Mouse (Mus musculus) erythroblast, adult 5-6 weeks (primary cell): Measurements from ENCODE around the gene Cux1. TPM values are rescaled to one million over a fixed set of nuclear protein-coding genes. Genes with fewer than 3 reads are reported as not detected.
"Not testable (repeated sequence)": the region's sequence is repeated elsewhere in the genome, so short reads cannot be mapped to it uniquely, and the experiment has no call there.

ENCODE experiments used
- ATAC-seq: replicated peaks from 2 replicates; pipeline ENCODE4 v1.8.0; 2016; ENCODE audit warnings: moderate number of reproducible peaks, mild to moderate bottlenecking, moderate TSS enrichment, inconsistent platforms; ENCODE audit not compliant: poor library complexity, low FRiP score, severe bottlenecking
- total RNA-seq, 2 experiments: library from RNA; stranded (forward) in 1 of 2; stranded (reverse) in 1 of 2; fragments of 150-400 nt in 1 of 2; fragments of 200-764, 138-1000 nt in 1 of 2; gene quantifications; 2 replicates each; pipeline versions ENCODE4 v1.2.3 to v1.2.4; 2015 to 2017; ENCODE audit warnings: low replicate concordance in 2 of 2

Cux1 gene
- total RNA-seq, 2 experiments from 2014 or later, result 17.7 to 46.4 TPM

DNA sequence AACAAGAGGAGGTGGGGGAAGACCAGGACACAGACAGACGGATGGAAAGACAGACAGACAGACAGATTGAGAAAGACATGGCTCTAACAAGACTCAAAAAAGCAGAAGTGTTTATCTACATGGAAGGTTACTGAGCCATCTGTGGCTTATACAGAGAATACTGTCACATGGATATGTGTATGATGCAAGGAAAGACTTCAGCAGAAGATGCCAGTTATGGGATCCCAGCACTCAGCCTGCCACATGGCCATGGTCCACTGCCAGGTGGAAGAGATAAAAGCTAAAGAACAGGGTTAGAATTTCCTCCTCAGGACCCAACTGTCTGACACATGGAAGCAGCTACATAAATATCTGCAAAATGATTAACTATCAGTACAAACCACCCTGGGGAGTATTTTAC, 84.9 kb downstream of the Cux1 start:
- ATAC-seq, result no peak

DNA sequence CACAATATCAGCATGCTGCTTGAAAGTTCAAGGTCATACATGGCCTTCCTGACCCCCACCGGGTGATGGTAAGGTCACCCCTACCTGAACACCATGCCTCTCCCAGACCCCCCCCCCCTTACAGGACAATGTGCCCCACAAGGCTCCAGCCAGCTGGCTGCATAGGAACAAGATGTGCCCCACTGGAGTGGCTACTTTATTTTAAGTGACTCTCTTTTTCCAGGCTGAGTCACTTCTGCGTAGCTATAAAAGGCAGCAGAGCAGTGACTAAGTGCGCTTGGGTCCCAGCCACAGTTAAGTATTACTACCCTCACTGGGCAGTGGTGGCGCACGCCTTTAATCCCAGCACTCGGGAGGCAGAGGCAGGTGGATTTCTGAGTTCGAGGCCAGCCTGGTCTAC, 86.7 kb downstream of the Cux1 start:
- ATAC-seq, result no peak

DNA sequence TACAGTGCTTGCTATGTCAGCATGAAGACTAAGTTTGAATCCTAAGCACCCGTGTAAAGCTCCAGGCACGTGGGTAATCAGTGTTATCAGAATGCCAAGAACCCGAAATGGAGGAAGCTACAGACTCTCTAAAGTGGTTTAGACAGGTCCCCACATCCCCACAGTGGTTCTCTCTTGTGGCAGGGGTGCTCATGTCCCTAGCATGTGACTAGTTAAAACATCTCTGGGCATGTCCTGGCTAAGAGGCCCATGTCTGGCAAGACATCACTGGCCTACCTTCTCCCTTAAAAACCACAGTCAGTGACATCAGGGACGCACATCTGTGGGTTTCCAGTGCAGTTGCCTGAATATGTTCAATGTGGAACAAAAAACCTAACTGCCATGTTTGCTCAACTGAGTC, 87.5 kb downstream of the Cux1 start:
- no peak for ATAC-seq

DNA sequence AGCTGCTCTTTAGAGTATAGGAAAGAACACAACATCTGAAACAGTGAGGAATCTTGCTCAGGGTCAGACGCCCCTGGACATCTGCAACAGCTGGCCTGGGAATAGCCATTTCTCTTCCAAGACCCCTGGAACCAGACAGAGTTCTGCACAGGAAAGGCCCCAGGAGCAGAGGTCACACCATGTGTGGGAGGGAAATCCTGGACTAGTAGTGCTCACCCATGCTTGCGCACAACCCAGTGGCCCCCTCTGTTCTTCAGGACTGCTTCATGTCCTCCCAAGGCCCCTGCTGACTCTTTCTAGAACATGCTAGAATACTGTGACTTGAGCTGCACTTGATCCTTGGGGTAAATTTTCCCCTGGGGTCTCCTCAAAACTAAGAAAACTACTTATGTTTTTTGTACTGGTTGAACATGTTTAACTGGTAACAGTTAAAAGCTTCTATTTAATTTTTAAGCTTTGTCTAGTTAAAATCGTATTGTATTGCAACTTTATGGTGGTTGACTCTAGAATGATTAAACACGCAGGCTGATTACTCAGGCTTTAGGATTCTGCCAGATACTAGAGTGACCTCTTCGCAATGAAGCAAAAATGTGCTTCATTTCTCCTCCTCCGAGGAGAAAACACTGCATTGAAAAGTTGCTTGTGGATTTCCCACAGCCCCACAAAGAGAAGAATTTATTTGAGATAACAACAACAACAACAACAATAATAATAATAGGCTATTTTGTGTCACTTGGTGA, 88.1 kb downstream of the Cux1 start:
- ATAC-seq, result no peak

DNA sequence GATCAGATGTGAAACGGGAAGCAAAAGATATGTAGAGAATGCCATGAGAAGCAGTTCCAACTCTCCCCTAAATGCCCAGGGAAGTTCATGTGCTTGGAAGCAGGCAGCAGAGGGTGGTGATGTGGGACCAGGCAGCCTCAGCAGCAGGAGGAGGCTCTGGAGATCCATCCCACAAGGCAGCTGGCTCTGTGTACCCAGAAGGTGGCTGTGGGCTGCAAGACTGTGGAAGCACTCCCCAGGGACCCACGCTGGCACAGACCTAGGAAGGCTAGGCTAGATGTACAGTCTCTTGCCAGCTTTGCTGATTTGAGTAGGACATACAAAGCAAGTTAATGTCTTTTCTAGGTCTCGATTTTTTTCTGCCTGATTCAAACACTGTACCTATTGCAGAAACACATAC, 91.0 kb downstream of the Cux1 start:
- ATAC-seq, result no peak

DNA sequence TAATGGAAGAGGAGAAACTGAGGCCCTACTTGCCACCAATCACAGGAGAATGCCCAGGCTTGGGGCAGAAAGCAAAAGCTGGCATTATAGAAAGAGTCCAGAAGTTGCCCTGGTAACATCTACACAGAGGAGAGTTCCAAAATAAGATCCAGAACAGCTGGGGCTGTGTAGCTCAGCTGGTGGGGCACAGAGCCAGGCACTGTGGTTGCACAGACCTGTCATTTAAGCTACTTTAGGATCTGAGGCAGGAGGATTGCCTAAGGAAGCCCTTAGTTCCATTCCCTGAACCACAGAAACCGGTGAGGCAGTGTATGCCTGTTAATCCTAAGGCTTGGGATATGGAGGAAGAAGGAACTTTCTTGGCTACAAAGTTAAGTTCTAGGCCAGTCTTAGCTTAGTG, 92.1 kb downstream of the Cux1 start:
- no peak for ATAC-seq

DNA sequence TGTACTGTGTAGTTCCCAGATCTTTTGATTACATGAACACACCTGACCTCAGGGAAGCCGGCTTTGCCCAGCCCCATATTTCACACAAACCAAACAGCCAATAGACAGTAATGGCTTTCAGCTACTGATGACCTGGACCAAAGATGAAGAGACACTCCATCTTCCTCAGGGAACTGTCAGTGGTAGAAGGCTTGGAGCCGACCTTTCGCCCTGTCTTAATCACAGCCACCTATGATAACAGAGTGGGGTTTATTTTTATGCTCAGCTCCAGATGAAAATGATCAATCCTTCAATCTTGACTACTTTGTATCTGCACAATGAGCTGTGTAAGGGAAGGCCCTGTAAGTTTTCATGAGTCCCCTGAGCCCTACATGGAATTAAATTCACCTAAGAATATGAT, 93.2 kb downstream of the Cux1 start:
- no peak for ATAC-seq

DNA sequence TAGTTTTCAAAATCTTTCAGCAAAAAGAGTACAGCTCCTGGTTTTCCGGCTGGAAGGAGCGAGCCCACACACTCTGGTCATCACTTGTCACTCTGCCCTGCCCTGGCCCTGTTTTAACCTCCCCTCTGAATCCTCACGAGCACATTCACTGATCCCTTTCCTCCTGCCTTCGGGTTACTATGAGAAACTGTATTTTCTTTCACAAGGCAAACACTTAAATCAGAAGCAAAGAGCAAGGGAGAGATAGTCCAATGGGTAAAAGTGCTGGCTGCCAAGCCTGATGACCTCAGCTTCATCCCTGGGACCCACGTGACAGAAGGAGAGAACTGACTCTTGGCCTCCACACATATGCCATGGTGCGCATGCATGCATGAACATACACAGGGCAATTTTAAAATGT, 94.0 kb downstream of the Cux1 start:
- ATAC-seq, result no peak

DNA sequence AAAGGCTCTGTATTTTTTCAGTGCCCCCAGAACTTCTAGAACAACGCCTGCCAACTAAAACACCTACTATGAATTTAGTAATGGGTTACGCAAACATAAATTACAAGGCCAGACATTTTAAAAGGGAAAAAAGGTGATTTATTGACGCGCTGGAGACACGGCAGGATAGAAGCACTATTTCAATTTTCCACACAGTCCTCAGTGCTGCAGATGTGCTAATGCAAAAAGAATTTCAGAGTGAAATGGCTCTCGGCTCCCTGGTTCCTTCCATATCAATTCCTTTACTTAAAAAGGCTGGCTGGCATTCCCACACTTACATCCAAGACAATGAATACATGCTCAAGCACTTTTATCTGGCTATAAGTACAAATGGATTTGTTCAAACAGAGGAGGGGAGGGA, 94.4 kb downstream of the Cux1 start:
- no peak for ATAC-seq

DNA sequence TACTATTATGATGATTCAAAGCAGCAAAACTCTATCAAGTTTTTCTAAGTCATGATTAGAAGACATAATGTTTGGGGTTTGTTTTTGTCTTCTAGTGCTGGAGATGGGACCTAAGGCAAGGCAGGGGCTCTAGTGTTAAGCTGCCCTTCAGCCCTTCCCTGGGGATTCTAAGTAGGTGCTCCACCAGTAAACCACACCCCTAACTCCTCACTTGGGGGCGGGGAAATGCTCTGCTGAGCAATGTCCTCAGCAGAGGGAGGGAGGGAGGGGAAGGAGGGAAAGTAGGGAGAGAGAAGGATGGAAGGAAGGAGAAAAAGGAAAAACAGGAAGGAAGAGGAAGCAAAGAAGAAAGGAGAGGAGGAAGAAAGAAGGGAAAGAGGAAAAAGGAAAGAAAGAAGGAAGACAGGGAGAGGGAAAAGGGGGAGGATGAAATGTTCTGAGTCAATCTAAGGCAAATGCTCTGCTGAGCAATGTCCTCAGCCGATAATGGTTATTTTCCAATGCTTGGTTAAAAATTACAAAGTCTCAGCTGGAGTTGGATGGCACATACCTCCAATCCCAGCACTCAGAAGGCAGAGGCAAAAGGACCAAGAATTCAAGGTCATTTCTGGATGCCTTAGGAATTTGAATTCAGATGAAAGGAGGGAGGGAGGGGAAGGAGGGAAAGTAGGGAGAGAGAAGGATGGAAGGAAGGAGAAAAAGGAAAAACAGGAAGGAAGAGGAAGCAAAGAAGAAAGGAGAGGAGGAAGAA, 96.1 kb downstream of the Cux1 start:
- ATAC-seq, result not testable (repeated sequence)

DNA sequence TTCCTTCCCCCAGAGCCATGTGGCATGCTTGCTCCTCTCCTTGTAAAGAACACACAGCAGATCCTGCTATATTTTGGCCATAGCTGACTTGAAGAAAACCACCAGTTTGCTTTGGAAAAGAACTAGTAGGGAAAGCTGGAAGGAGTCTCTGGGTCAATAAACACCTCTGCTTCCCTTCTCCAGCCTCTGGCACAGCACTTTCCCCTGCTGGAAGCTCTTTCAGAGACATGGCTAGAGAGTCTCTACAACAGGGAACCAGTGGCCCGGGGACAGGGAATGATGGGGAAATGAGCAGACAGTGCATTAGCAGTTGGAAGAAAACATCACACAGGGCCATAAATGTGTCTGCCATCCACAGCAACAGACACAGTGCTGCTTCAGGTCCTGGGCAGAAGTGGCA, 98.0 kb downstream of the Cux1 start:
- ATAC-seq, result no peak

DNA sequence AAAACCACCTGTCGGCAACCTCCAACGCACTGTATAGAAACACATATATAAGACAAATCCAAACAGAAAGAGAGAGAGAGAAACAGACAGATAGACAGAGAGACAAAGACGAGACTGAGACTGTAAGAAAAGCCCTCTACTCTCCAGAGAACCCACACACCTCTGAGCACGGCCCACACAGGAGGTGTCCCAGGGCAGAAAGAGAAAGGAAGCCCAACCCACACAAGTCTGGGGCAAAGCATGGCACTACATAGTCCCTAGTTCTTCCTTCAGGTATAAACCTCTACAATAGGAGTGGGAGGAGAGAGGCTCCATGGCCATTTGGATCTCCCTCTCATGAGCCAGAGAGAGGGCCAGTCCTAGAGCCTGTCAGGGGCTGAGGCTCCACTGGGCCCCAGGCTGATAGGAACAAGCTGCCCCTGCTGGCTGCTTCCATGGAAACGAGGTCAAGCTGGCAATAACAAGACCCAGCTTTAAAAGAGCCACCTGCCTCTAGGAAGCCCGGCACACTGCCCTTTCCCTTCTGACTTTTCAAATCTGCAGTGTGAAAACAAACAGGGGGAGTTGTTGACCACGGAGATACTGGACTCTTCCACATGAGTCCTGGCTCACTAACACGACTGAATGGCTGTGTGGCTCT, 99.8 kb downstream of the Cux1 start:
- no peak for ATAC-seq

DNA sequence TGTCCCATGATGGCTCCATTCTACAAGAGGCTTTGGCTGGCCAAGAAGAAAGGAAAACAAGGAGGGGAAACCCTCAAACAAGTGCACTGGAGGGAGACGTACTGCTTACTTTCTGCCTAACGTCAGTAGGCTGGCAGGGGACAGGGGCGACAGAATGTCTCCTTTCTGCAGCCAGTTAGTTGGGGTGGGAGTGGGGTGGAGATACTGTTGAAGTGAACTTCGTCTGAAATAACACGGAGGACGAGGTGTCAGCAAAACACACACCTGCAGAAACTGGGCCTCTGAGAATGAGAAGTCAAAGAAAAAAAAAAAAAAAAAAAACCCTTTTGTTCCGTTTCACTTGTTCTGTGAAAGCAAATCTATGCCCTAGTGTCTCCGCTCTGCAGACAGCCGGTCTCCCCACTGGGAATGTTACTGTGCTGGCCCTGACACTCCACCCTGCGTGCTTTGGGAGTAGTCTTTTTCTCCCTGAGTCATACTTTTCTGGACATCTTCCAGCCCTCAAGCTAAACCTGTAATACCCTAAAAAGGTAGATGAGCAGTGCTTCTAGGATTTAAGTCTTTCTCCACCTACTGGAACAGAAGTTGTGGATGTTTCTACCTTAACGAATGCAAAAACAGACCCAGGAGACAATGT, 101.4 kb downstream of the Cux1 start:
- ATAC-seq, result no peak

DNA sequence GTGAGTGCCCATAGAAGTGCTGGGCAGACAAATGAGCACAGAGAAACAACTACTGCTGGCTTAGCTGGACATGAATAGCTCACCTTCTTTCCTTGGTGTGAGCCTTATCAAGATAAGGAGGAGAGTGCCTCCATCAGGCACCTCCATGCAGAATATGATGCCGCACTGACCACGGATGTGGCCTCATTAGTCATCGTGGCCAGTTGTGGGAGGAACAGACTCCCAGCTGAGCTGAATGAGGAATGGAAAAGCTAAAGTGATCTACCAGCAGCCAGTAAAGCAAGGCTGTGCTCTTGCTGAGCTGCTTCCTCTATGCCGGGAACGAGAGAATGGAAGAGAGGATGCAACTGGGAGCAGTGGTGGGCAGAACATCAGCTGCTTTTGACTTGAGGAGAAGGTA, 101.9 kb downstream of the Cux1 start:
- ATAC-seq, result no peak

DNA sequence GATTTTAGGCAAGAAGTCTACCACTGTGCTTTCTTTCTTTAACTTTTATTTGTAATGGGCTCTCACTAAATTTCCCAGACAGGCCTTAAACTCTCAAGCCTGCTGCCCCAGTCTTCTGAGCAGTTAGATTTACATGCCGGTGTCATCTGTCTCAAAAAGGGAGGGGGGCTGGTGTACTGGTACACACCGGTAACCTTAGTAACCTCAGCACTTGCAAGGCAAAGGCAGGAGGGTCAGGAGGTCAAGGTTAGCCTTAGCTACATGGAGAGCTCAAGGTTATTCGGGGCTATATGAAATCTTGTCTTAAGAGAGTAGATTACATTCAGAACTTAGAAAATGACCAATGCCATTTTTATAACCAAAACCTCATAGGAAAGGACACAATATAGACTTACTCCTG, 102.4 kb downstream of the Cux1 start:
- ATAC-seq, result no peak

DNA sequence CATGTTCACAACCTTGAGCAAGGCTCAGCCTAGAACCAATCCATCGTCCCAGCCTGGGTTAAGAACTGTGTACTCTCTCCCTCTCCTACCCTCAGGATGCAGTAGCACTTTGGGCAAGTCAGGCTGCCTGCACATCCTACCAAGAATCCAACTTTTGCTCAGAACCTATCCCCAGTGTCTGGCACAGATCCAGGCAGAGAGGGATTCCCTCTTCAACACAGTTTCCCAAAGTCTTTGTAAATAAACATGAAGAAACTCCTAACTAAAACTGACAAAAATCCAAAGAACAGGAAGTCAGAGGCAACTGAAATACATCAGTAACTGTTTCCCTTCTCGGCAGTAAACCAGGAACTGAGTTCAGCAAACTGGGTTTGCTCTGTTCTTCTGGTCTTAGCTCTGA, 103.2 kb downstream of the Cux1 start:
- no peak for ATAC-seq

DNA sequence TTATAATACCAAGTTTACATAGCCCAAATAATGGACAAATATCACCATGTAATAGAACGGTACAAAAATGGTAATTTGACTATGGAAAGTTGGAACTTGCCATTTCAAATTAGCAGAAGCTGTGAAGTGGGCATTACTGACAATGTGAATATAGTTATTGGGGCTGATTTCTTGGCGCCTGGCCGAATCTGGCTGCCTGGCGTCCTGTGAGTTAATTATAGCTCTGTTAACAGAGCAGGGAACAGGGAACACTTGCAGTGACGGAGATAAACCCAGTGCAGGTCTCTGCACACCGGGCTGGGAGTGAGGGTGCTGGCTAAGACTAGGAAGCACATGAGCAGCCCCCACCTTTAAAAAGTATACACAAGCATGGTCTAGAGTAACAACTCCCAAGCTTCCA, 104.7 kb downstream of the Cux1 start:
- no peak for ATAC-seq

DNA sequence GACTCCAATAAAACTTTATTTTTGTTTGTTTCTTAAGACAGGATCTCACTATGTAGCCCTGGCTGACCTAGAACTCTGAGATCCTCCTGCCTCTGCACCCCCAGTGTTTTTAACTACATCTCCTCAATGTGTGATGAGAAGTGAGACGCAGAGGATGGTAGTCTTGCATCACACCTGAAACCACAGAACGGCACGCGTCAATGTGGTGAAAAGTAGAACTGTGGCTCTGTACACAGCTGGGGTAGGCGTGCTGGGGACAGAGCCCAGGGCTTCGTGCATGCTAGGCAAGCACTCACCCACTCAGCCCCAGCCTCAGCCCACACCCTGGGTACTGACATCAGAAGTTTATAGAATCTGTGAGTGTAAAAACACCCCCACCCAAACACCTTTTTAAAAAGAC, 107.4 kb downstream of the Cux1 start:
- ATAC-seq, result no peak

DNA sequence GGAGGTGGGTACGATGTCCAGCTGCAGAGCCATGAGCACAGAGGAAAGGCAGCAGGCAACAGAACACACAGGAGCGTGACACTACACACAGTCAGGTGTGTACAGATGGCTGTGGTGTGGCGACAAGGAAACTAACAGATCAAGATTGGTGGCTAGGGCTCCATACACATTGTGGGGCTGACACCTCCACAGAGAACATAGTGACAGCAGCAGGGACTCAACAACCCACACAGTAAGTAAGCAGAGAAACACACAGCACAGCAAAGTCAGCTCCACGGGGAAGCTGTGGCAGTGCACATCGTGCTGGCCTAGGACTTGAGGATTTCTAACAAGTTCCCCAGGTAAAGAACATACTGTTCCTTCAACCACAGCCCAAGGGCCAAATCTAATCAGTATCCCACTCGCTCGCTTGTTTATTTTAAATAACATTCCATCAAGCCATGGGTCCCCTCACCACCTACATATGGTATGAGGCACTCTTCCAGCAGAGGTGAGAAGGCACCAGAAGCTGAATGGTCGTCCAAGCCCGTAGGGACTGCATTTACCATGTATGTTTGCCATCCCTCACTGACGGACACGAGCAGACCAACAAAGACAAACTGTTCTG, 108.3 kb downstream of the Cux1 start:
- no peak for ATAC-seq

DNA sequence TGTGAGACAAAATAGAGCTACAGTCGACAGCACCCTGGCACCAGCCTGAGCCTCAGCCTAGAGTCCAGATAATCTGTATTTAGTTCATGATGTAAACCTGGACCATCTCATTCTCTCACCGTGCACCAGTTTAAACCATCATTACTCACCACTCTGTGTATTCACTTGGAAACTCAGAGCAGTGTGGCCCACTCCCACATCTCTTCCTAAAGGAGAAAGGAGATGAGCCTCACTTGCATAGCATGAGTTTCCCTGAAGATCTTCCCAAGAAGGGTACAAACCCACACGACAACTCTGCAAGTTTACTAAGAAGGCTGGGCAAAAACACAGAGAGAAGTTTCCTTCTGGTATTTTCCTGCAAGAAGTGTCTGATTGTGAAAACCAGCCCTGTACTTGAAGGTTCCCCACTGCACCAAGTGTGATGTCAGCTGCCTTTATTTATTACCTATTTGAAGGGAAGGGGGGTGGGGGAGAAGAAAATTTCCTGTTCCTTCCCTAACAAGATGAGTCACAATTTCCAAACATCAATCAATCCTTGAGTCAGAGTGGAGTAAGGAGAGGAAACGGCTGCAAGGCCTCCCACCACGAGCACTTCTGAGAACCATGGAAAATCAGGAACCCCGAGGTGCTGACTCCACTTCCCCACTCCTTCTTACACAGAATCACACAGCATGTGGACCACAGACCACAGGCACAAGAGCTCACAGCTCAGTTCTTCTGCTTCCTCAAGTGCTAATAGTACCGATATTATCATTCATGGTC, 109.0 kb downstream of the Cux1 start:
- ATAC-seq, result no peak
